Mouse (Mus musculus) left cerebral cortex, adult 8-10 months (tissue): ENCODE results near the gene Cish. TPM values are rescaled to one million over a fixed set of nuclear protein-coding genes. Genes with fewer than 3 reads are reported as not detected.
A peak's percentile ranks its signal among the peaks of the same experiment; 100 is the strongest.
"Not testable (repeated sequence)": the region's sequence is repeated elsewhere in the genome, so short reads cannot be mapped to it uniquely, and the experiment has no call there.

Source experiments
- DNase-seq, 2 experiments: peaks; one replicate each; pipeline ENCODE4 v3.0.0; 2022; ENCODE audit warnings: low spot score in 2 of 2
- total RNA-seq, 4 experiments: library from RNA; stranded (reverse); gene quantifications; 2 replicates each; pipeline ENCODE4 v1.2.4; 2022

Cish gene
- total RNA-seq, 4 experiments from 2014 or later, result 7.2 to 12.2 (median 9.2) TPM

DNA sequence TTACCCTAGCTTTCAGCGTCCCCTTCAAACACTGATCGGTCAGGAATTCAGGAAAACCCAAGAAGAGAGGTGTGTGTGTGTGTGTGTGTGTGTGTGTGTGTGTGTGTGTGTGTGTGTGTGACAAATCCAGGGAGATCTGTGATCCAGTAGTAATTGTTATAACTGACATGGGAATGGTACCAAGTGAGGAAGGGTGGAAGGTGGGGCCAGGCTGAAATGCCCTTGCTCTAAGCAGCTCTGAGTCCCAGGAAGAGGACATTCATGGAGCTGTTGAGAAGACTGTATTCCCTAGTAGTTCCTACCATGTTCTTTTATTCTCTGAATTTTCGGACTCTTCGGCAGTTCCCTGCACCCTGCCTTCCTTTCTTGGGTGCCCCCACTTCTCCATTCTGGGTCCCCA lies 1.8 kb downstream of the Cish start:
- no peak for DNase-seq

DNA sequence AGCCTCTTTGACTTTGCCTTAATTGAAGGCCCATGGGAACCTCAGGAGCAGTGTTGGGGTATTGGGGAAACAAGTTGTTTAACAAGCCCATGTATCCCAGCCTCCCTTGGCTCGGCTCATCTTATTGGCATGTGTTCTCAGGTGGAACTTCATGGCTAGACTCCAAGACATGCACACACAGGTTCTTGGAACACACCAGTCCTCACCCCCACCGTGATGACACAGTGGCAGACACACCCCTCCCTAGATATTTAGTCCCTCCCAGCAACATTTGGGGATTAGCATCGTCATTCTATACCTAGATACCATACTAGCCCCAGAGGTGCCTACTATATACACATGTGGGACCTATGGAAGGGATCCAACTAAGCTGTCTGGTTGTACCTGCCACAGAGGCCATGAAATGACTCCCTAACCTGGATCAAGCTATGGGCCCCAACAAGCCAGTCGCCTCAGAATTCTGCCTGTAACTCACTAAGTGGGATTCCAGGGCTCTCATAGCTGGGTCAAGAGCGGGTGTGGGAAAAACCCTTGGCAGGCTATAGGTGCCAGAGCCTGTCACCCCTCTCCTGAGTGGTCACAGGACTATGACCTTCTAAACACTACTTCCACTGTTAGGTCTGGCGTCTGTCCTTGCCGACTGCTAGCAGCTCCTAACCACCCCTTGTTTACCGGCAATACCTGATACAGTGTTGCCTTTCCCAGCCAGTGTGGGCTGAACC lies 2.4 kb downstream of the Cish start:
- DNase-seq, result no peak

DNA sequence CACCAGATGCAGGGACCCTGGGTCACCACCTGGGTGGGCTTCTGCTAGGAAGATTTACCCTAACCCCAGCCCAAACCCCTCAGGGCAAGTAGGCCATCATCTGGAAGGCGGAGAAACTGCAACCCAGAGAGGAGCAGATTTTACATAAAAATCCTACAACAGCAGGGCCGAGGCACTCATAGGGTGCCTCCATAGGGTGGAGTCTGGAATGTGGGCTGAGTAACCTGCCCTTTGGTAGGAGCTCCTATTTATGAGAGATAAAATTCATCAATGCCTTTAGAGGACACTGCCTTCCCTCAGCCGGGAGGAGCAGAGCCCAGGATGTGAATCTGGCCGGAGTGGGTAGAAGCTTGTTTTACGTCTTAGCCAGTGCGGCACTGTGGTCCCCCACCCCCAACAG lies 3.0 kb downstream of the Cish start:
- no peak for DNase-seq

DNA sequence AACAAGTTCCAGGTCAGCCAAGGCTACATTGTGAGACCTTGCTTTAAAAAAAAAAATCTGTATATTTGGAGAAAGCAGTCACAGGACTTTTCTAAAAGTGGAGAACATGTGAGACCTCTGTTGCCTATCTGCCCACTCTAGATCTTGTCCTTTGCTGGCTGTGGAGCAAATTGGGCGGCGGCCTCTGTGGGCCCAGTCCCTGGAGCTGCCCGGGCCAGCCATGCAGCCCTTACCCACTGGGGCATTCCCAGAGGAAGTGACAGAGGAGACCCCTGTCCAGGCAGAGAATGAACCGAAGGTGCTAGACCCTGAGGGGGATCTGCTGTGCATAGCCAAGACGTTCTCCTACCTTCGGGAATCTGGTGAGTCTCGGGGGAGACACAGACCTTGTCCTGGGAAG lies 4.0 kb downstream of the Cish start:
- no peak for DNase-seq

DNA sequence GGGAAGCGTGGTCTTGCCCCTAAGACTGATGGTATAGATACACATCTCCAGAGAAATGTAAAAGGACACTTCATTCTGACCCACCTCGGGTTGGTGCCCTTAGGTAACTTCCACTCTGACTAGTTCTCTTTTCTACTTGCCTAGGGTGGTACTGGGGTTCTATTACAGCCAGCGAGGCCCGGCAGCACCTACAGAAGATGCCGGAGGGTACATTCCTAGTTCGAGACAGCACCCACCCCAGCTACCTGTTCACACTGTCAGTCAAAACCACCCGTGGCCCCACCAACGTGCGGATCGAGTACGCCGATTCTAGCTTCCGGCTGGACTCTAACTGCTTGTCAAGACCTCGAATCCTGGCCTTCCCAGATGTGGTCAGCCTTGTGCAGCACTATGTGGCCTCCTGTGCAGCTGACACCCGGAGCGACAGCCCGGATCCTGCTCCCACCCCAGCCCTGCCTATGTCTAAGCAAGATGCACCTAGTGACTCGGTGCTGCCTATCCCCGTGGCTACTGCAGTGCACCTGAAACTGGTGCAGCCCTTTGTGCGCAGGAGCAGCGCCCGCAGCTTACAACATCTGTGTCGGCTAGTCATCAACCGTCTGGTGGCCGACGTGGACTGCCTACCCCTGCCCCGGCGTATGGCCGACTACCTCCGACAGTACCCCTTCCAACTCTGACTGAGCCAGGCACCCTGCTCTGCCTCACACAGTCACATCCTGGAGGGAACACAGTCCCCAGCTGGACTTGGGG lies 4.6 kb downstream of the Cish start:
- no peak for DNase-seq

DNA sequence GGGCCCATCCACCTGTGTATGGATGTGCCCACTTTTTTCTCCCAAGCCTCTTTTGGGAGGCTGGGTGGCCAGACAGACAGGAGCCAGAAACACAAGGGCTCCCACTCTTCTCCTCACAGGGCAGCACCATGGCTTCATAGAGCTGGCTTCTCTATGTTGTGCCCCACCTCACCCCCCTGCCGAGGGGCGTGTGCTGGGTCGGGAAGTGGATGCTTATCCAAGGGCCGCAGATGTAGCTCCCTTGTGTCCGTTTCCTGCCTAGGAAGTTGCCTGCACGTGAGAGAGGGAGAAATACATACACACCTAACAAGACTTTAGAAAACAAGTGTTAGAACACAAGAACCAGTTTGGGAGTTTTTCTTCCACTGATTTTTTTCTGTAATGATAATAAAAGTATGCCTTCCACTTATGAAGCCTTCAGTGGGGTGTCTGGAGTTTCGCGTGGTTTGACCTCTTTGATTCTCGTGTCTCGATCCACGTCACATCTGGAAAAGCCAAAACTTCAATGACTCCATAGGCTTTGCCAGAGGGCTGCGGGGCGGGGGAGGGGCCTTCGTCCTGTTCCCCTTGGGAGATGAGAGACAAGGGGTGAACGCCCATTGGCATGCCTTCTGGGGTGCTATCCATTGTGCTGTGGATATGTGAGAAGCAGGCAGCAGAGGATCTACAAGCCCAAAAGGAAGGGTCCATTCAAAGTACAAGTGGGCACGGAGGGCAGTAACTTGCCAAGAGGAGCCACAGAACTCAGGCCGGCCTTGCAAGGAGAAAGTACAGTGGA lies 5.9 kb downstream of the Cish start:
- DNase-seq, result no peak

DNA sequence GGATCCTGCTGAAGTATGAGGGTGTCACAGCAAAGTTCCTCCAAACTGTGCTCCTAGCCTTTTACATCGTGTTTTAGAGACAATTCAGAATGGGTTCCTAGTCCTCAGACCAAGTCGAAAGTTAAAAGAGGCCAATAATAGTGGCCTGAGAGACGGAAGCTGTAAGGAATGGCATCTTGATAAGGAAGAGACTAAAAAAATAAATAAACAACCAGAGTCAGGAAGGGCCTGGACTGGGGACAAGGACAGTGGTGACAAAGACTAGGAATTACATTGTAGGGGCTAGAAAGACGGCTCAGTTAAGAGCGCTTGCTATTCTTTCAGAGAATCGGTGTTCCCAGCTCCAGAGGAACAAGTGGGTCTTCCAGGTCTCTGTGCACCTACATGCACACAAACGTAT lies 6.8 kb downstream of the Cish start:
- no peak for DNase-seq

DNA sequence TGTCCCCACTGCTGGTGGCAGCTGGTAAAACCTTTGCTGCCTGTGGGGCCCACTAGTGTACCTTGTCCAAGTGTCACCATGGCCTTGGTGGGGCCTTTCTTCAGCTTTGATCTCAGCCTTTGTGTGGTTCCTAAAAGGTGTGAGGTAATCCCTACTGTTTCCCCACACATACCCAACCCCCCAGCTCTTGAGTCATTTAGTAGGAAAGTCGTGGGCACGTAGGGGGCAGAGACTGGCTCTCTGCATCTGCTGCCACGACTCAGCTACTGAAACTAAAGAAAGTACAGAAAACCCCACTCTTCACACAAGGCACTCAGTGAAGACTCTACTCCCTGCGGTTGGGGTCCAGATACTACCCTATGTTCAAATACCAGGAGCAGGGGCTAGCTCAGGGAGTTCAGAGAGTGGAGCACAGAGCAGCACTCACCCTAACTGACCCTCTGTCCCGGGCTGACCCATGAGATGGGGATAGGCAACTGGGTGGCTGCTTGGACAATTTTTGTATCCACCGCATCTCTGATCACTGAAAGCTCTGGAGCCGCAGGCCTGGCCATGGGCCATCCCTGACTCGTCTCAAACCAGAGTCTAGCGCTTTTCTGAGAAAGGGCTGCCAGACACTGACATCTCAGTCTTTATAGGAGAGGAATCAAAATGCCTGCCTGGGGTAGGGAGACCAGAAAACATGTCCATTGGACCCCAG lies 7.4 kb downstream of the Cish start:
- no peak for DNase-seq

DNA sequence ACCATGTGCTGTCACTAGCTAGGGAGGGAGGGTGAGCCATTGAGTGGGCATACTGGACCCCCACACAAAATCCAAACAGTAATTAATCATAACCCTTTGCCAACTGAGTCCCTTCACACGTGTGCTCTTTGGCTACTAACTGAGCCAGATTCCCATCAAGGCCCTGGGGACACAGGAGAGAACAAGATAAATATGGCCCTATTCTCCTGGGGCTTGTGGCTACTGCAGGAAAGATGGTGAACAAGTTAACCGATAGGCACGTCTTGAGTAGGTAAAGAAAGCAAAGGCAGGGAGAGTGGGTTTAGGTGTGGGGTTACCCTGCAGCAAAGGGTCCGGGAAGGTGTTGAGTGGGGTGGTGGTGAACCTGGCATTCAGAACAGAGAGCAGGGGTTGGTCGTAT lies 8.1 kb downstream of the Cish start:
- no peak for DNase-seq

DNA sequence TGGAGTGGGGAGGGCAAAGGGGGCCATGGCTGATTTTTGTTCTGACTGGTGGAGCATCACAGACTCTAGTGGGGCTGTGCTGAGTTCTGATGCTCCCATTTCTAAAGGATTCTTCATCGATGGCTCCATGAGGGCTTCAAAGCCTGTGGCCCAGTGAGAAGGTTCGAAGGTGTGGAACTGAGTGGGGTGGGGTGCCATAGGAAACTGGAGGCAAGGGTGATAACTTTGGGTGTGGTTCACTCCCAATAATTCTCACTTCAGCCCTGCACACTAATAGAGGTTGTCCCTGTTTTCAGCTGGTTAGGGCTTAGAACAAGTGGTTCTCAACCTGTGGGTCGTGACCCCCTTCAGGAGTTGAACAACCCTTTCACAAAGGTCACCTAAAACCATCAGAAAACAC lies 8.6 kb downstream of the Cish start:
- DNase-seq, result no peak

DNA sequence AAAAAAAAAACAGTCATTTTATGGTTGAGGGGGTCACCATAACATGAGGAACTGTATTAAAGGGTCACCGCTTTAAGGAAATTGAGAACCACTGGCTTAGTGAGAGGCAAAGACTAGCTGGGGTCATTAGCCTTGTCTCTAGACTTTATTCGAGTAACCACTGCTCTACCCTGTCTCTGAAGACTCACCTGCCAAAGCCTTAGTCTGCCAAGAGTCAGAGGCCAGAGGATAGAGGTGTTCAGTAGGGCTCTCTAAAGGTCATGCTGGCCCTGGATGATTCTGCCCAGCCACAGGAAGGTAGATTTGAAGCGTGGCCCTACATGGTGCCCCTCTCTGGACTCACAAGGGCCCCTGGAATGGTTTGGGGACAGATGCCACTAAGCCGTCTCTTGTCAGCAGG lies 9.2 kb downstream of the Cish start:
- DNase-seq, result no peak

DNA sequence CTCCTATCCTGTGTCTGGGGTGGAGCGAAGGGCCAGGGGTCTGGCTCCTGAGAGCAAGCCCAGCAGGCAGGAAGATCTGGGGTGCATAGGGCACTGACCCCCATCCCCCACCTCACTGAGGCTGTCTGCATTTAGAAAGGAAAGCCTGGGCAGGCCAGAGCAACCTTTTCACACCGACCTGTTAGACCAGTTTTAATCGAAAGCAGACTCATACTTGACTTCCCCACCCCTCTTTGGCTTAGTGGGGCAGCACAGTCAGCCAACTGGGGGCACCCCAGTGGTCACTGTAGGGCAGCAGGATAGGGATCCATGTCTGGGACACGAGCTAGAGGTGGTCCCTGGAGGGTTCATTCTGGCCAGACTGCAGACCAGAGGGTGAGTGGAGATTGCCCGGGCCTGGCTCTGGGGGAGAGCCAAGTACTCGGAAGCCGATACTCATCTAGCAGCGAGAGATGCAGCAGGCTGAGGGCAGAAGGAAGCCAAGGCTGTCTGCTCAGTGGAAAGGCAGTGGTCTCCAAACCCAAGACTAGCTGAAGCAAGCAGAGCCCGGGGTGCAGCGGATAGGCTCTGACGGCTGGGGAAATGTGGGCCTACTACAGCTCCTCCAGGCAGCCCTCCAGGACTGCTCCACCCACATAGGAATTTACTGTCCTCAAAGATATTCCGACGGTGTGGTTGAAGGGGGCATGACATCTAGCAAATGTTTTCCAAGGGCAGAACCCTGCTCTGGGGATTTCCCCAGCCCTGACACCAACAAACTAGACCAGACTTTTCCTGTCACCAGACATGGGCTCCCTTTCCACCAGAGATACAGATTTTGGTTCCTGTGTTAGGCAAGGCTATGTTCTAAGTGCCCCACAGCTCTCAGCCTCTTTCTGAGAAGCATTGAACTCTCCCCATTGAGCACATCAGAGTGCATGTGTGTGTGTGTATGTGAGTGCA lies 10.0 kb downstream of the Cish start:
- DNase-seq, result no peak

DNA sequence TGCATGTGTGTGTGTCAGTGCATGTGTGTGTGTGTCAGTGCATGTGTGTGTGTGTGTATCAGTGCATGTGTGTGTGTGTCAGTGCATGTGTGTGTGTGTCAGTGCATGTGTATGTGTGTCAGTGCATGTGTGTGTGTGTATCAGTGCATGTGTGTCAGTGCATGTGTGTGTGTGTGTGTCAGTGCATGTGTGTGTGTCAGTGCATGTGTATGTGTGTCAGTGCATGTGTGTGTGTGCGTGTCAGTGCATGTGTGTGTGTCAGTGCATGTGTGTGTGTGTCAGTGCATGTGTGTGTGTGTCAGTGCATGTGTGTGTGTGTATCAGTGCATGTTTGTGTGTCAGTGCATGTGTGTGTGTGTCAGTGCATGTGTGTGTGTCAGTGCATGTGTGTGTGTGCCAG lies 10.8 kb downstream of the Cish start:
- not testable (repeated sequence) for DNase-seq

DNA sequence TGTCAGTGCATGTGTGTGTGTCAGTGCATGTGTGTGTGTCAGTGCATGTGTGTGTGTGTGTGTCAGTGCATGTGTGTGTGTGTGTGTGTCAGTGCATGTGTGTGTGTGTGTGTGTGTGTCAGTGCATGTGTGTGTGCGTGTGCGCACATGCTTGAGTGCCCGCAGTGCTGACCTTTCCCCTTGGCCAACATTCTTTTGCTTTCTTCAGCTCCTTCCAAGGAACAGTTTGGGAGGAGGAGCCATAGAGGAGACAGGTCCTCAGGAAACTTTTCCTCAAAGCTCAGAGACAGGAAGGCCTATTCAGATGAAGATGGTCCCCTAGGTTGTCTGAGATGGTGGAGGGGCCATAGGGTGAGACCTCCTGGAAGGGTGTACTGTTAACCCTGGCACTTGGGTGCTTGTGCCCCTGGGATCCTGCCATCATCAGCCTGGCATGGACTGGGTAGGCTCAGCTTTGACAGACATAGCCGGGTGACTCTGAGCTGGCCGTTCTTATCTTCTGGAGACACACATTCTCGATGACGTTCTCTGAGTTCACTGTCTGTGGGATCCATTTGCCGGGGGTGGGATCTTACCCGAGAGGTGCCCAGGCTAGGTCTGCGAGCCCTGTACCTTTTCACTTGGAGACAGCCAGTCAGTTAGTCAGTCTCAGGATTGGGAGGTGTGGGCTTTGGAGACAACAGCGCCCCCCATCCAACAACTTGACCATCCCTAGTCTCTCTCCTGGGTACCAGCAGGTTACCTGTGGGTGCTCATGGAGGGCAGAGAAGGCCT lies 11.5 kb downstream of the Cish start:
- DNase-seq, result no peak

DNA sequence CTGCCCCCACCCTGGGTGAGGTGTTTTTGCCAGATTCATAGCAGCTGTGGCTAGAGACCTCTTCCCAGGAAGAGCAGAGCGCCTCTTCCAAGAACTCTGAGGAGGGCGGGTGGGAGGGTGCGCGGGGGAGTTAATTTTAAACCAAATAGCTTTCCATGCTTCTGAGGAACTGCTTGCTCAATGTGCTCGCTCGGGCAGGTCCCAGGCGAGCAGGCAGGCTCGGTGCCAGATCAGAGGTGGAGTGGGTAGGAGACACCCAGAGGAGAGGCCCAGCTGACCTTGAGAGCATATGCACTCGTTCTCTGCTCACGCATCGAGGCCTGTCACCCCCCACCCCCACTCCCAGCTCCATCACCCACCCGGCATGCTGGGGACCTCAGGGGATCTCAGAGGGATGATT lies 12.1 kb downstream of the Cish start:
- peak in 1 of 2 experiments; percentile 56 for DNase-seq

DNA sequence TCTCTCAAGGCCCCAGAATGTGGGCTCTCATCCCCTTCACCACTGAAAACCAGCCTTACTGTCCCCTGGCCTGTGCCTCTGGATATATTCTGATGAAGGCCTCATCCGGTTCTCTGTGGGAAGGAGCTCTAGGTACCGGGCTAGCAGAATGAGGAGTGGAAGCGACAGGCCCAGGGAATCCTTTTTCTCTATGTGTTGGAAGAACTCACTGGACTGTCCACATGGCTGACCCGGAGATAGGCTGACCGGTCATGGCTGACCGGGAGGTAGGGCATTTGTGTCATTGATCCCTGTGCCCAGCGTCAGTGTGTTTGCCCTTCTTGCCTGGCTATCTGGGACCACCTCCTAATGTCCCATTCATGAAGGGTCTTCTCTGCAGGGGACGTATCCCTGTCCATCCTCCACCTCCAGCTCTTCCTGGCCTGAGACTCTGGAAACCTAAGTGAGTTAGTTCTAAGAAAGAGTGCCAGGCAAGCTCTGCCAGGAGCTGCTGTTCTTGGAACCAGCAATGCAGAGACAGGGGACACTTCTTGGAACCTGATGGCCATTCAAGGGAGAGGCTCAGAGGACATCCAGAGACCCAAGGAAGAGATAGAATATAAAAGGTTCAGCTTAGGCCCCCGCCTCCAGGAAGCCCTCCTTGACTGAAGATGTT lies 12.6 kb downstream of the Cish start:
- no peak for DNase-seq

DNA sequence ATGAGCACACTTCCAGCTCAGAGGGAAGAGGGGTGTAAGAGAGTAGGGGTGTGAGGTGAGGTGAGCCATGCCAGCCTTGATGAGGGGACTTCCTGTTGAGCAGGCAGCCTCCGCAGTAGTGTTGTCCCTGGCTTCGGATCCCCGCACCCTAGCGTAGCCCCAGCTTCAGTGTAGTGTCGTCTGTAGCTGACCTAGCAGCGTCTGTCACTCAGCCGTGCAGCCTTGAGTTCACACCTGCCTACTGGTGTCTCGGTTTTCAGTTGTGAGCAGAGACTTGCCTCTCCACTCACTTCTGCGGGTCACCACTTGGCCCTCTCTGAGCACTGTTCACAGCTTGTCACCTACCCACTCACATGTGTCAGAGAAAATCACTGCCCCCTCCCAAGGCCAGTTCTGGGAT lies 13.3 kb downstream of the Cish start:
- no peak for DNase-seq

DNA sequence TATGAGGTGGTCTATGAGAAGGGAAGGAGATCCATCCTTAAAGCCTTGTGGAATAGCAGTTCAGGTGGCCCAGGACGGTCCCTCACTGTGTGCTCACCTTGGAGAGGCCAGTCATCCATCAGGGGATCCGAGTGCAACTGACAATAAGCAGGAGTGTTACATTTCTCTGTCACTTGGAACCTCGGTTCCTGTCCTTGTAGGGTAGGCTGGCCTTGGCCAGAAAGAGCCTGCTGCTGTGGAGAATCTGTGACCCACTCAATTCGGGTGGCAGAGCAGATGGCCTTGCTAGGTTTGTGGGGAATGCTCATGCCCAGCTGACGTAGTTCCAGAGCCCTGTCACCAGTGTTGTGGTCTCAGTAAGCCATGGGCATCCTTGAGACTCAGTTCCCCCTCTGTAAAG lies 13.8 kb downstream of the Cish start:
- DNase-seq, result no peak

DNA sequence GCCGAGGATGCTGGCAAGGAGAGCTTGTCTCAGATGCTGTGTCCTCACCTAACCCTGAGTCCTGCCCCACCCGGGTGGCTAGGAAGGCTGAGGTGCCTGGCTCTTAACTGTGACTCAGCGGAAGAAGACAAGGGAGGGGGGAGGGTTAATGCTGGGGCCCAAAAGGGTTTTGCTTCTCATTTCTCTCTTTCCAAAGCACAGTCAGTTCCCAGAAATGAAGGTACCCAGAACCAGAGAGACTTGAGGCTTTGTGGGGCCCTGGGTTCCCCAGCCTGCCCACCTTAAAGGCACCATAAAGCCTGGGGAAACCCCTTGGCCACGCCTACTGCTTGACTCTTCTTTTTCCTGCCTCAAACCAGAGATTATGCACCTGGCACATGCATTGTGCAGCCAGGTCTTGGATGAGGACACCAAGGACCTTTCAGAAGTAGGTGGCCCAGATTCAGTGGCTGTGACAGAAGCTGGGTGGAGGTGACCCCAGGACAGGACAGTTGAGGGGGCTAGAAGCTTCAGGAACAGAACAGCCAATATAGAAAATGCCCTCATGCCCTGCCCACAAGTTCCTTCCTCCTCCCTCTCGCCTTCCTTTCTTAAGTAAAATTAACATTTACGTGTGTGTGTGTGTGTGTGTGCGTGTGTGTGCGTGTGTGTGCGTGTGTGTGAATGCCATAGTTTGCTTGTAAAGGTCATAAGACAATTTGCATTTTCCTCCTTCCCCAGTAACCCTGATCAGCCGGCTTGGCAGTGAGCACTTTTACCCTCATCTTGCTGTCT lies 17.2 kb downstream of the Cish start:
- no peak for DNase-seq
